Mouse (Mus musculus): ENCODE data around the gene Arhgap15. TPM values are rescaled to one million over a fixed set of nuclear protein-coding genes. Genes with fewer than 3 reads are reported as not detected.
"Not testable (repeated sequence)": the region's sequence is repeated elsewhere in the genome, so short reads cannot be mapped to it uniquely, and the experiment has no call there.

Gene Arhgap15
- total RNA-seq (2021) = 1 to 10 TPM; 2.2 to 2.7 TPM
- long read RNA-seq, experiment 1, partial matches to known transcripts = 0 of 1 reads
- long read RNA-seq, experiment 1, other reads (novel, unspliced or antisense) = 0 of 1 reads
- long read RNA-seq, experiment 2, partial matches to known transcripts = 1 of 3 reads
- long read RNA-seq, experiment 2, other reads (novel, unspliced or antisense) = 1 of 3 reads

DNA sequence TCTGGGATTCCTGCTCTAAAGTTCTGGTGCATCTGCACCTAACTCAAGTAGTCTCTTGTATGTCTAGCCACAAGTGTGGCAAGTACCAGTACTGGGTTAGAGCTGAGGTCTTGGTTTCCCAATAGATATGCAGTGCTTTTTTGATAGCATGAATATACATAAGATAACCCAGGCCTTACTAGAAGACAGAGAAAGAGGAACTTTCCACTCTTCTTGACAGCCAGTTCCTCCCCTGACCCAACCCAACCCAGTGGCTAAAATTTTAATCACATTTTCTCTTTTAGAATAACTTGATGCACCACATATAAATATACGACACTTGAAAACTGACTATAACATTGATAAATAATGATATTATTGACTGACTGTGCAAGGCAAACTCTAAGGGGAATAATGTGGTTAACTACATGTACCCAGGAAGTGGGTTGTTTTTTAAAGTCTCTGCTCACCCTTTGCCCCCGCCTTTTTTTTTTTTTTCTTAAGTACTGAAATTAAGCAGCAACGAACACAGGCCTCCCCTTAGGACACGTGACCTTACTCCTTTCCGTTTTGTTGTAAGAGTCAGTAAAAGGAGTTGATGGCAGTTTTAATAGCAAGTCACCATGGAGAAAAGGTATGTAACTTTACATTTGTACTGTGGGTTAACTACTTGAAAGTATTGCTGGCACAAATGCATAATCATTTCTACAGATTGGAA, at the start of gene Arhgap15:
TSS of gene Arhgap15 (plus strand) at position 538 of the 697 bp plus-strand sequence.
- DNase-seq (ENCODE audit: low spot score in 2 of 2) = no peak

DNA sequence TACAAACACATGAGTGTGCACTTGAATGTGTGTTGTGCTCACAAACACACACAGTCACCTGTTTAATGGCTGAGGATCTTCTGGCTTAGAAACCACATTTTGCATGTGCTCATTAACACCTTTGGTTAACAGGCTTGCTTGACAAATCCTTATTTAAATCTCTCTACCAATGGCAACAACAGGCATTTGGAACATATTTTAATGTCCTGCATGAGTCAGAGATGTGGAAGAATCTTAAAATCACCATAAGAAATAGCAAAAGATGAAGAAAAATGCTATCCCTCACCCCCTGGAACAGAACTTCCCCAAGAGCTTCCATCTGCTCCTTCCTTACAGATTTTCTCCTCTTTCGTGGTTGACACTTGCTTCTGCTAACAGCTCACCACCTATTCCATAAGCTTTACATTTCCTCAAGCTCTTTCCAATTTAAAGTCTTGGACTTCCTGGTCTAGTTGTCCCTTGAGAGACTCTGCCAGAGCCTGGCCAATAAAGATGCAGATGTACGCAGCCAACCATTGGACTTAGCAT, 35.9 kb upstream of the Arhgap15 start:
- no peak for DNase-seq (ENCODE audit: low spot score in 2 of 2)

DNA sequence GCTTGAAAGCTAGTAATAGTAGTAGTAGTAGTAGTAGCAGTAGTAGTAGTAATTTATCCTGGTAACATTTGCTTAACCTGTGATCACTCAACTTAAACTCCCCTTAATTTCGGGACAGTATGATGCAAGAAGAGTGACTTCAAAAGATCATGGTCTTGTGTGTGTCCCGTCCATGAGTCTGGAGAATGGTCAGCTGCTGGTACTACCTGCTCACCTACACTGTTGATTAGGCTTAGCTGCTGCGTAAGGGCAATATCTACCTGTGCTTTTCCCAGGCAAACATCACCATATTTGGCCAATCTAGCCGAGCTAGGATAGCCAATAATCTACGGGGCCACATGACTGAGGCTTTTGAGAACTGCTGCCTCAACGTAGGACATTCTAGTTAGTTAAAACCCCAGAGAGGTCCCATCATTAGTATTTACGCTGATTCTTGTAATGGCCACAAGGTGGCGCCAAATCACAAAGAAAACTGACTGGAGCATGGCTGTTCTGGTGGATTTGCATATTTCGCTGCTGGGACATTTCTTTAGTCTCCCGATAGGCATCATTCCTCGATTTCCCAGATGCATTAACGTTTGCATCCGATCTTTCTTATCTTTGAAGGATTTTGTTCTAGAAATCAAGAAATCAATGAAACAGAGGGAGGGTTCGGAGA, 26.0 kb upstream of the Arhgap15 start:
- DNase-seq (ENCODE audit: low spot score in 2 of 2) = peak; percentile 50

DNA sequence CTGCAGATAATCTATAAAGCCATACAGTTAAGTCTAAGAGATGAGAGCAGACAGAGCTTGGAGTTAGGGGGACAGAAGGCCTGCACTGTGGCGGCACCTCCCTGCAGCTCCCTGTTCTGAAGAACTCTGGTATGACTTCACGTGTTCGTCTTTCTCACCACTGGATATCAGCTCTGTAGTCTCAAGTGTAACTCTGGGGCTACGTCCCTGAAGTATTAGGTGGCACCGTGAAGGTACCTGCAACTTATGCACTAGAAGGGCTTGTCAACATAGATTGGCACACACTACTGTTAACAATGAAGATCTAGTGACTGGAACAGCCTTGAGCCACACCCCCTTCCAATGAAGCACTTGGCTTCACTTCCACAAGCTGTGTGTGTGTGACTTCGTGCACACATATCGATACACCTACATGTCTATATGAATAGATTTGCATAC, 25.5 kb upstream of the Arhgap15 start:
- DNase-seq (ENCODE audit: low spot score in 2 of 2) = peak in 1 of 2 experiments; percentile 3

DNA sequence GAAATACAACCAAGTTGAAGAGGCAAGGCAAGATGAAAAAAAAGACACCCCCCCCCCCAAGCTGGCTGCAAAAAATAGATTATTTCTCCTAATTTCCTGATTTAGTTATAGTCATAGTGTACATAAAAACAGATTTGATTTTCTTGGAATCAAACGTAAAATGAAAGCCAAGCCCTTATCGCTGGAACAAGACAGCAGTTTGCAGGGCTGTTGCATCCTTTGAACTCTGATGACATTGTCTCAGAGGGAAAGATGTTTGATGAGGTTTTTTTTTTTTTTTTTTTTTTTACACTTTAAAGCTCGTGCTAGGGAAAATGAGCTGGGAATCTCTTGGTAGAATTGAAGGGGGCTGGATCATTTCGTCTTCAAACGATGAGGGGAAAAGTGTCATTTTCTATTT, 21.4 kb upstream of the Arhgap15 start:
- no peak for DNase-seq (ENCODE audit: low spot score in 2 of 2)

DNA sequence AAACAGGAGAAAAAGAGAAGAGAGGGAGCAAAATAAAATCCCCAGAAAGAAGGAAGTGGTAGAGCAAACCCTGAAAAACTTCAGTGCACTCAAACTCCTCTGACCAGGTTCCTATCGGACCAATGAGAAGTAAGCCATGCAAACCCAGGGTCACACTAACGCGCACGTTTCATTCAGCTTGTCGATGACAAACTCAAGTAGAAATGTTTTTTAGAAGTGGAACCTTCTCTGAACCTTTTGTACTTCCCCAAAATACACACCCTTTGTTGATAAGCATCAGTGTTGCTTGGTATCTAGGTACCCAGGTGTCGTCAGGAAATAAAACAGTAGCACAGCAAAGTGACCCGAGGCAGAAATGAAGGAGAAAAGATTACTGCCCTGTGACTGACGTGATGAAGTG, 20.9 kb upstream of the Arhgap15 start:
- DNase-seq (ENCODE audit: low spot score in 2 of 2) = no peak

DNA sequence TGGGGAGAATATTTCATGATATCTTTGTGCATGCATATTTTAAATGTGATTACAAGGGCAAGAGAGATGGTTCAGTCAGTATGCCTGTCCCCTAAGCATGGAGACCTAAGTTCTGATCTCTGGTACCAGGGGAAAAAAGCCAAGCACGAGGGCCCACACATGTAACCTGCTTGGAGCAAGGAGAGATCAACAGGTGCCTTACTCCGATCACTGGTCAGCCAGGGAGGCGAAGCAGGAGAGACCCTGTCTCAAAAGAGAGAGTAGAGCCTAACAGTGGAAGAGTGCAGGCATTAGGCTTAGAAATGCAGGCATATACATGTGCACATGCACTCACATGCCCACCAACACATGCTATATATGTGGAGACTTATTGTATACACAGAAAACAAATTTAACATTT, 19.8 kb upstream of the Arhgap15 start:
- DNase-seq (ENCODE audit: low spot score in 2 of 2) = no peak

DNA sequence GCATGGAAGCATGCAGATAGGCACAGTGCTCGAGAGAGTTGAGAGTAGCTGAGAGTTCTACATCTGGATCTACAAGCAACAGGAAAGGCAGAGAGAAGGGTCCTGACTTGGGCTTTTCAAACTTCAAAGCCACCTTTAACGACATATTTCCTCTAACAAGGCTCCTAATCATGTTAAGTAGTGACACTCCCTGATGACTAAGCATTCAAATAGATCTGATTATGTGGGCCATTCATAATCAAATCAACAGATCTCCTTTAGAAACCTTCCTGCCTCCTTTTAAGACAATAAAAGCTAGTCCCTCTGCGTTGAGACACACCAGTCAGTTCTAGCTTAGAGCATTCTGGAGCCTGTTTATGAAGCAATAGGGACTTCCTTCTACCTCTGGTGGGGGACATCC, 16.2 kb upstream of the Arhgap15 start:
- DNase-seq (ENCODE audit: low spot score in 2 of 2) = no peak

DNA sequence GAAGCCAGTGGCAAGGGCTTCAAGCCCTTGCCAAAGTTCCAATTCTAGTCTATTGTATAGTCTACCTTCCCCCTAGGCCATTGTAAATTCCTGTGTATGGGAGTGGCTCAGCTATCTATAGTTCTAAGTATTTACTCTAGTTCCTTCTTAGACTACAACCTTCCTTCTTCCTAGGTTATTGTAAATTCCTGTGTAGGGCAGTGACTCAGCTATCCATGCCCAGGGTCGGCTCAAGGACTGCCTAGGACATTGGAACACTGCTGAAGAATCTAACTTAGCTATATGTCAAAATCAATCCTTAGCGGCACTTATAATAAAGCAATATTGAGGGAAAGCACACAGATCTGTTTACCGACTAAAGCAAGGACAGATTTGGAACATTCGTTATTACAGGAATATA, 13.6 kb upstream of the Arhgap15 start:
- DNase-seq (ENCODE audit: low spot score in 2 of 2) = not testable (repeated sequence)

DNA sequence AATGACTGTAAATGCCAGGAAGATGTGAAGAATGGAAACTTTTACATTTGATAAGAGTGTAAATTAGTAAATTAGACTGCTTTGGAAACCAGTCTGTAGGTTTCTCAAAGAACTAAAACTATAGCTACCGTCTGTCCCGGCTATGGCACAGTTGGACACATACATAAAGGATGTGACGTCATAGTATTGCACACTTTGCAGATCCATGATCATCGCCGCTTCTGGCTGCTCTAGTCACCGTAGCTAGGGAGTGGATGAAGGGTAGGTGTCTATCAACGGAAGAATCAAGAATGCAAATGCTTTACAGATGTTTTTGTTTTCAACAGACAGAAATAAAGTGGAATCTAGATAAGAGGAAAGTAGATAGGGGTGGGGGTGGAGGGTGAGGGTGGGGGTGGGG, 11.1 kb upstream of the Arhgap15 start:
- DNase-seq (ENCODE audit: low spot score in 2 of 2) = no peak

DNA sequence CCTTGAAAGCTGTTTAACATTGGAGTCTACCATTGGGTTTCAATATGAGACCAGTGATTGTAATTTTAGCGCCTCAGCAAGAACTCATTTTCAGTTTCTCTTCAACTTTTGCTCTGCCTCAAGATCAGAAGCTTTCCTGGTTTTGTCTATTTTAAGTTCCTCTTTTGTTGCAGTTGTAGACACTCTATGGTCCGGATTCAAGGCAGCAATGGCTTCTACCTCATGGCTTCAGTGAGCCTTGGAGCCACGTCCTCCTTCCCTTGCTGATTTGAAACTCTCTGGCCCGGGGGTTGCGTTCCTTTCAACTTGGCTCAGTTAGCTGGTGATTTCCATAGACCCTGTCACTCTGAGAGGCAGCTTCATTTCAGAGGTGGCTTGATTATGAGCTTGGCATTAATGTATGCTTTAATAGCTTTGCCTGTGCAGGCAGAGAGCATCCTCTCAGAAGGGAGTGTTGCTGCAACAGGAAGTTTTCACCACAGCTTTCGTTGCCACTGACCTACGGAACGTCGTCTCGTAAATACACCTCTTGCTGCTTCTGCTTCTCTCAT, 10.0 kb upstream of the Arhgap15 start:
- no peak for DNase-seq (ENCODE audit: low spot score in 2 of 2)

DNA sequence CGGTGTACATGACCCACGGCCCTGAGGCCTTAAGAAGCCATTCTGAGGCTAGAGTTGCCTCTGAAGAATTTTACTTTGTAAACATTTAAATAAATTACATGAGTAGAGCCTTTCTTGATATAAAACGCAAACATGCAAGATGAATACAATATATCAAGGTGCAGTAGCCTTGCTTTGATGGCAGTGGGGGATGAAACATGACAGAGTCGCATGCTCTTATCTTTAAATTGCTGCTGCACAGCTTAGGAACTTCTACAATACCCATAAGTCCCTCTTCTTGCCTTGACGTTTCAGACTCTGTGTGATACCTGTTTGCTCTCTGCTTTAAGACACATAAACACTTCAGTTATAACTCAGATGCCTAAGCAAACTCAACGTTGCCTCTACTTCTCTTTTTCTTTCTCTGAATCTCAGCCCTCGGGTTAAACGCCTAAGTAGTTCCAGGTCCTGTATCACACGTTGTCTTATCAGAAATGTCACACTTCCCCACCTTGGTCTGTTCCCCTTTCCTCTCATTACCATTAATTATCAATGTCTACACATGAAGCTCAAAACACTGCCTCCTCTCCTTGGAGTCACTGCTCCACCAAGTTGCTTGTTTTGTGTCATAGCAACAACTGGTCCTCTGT, 9.3 kb upstream of the Arhgap15 start:
- no peak for DNase-seq (ENCODE audit: low spot score in 2 of 2)

DNA sequence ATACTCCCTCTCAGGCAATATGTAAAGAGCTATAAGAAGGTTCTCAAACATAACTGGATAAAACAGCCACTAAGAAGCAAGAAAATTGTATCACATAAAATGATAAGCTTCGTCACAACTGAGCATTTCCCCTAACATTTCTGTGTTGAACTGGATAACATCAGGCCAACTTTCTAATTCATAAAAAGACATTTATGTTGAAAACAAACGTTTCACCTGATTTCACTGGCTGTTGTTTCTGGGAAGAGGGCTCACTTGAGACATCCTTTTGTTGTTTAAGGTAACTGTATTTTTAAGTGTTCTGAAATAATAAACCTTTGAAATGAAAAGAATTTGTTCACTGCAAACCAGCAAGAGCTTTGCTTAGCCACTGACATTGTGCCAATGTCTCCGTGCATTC, 697 bp downstream of the Arhgap15 start:
- no peak for DNase-seq (ENCODE audit: low spot score in 2 of 2)

DNA sequence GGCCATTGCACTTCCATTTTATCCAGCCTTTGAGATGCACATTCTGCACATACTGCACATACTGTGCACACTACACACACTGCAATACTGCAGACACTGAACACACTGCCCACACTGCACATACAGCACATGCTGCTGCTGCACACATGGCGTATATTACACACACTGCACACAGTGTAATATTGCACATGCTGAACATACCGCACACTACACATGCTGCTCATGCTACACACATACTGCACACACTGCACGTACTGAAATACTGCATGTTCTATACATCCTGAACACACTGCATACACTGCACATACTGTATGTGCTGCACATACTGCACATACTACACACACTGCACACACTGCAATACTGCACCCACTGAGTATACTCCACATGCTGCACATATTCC, 7.3 kb downstream of the Arhgap15 start:
- no peak for DNase-seq (ENCODE audit: low spot score in 2 of 2)

DNA sequence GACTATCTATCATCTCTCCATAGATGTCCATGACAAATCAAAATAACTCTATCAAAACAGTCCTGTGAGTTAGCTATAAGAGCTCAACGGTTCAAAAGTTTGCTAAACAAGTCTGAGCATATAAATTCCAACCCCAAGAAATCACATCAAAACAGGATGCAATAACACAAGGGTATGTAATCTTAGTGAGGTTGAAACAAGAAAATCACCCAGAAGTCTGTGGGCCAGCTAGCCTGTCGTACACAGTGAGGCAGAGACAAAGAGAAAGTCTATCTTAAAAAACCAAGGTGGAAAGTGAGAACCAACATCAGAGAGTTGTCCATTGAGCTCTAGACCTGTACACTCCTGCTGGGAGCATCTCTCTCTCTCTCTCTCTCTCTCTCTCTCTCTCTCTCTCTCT, 8.0 kb downstream of the Arhgap15 start:
- DNase-seq (ENCODE audit: low spot score in 2 of 2) = no peak

DNA sequence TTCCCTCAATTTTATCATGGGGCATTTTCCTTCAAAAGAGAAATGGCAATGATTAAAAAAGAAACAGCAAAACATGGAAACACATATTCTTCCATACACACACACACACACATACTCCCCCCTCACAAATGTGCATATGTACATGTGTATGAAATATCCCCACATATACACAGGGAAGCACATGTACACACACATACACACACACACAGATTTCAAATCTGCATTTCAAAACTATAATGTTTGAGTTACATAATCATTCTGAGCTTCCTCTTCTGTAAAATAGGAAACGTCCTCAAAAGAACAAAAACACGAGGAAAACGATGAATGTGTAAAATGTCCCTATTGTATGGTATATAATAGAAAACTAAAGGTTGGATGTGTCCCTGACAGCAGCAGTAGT, 13.1 kb downstream of the Arhgap15 start:
- DNase-seq (ENCODE audit: low spot score in 2 of 2) = no peak

DNA sequence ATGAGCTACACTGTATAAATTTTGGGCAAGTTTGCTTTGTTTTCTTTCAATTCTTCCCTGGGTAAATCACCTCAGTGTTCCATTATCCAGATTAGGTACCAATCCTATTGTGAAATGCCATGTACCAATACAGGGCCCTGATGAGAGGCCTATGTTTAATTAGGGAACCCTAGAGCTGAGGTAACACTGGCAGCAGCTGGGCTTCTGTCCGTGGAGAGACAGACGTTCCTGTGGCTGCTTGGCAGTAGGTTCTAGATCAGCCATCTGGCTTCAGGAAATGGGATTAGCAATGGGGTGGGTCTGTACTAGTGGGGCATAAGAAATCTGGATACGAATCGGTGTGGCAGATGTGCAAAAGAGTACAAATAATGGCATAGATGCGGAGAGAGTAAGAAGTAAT, 14.7 kb downstream of the Arhgap15 start:
- no peak for DNase-seq (ENCODE audit: low spot score in 2 of 2)

DNA sequence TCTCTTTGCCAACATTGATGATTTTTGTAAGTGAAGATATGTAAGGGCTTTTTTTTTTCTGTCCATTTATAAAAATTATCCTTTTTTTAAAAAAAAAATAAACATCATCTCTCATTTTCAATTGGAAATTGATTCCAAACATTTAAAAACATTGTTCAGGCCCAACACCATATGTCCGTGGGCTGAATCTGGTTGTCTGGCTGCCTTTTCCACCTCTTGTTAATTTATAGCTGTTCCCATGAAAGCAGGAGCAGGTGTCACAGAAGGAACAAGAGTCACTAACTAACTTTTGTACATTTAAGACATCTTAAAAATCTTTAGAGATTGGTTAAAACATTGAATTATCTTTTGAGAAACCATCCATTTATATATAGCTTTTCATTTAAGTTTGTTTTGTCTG, 15.8 kb downstream of the Arhgap15 start:
- DNase-seq (ENCODE audit: low spot score in 2 of 2) = no peak

DNA sequence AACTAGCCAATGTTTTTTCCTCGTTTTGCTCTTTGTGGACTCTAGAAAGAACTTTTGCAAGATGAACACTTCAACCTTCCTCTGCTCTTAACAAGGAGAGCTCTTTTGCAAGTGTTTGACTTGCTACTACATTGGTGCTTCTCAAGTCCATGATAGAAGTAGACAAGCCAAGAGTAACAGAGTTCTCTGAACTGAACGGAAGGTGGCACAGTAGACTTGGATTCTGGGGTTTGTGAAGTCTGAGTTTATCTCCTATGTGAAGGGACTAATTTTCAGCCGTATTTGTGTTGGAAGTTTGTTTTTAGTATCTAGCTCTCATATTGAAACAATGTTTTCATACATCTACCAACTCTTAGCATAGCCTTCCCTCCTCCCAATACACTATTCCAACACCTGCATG, 17.6 kb downstream of the Arhgap15 start:
- DNase-seq (ENCODE audit: low spot score in 2 of 2) = no peak

DNA sequence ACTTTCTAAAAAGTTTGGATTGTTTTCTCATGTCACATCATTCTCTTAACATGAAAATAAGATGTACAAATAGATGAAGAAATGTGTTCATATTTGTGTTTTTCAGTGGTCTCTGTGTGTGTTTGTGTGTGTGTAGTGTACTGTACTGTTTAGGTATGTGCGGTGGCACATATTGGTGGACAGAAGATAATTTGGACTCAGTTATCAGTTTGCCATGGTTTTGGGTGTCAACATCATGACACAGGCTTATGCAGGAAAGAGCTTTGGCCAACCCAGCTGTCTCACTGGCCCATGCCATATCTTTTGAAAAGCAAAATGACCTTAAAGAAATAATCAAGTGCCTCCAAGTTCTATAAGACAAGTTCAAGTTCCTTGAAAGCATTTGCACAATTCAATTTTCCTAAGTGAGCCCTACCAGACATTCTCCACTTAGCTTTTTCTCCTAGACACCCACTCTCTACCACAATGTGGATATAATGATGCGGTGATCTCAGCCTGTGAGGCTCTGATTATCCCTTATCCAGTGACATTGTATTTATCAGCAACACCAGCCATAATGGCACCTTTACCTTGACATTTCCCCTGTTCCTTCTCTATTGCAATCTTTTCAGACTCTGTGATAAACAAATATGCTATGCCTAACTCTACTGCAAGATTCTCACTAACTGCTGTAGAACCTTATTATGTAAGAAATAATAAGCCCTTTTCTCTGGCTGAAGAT, 21.4 kb downstream of the Arhgap15 start:
- no peak for DNase-seq (ENCODE audit: low spot score in 2 of 2)

DNA sequence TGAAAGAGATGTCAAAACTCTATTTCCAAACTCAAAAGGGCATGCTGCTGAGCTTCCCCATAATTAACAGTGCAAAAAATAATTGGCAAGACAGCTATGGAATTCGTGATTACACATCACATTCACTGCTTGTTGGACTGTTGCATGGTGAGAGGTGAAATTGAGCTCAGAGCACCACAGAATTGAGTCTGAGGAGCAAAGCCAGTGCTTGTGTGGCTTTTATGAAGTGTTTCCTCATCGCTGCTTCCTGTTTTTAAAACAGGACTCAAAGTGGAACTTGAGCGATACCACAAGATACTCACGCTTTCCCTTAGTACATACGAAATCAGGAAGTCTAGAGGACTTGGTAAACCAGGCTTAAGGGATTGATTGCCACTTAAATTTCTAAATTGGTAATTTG, 24.0 kb downstream of the Arhgap15 start:
- no peak for DNase-seq (ENCODE audit: low spot score in 2 of 2)
